Mouse (Mus musculus) cerebellum, adult 2 months (tissue): ENCODE results near the gene Wipf3. TPM values are rescaled to one million over a fixed set of nuclear protein-coding genes. Genes with fewer than 3 reads are reported as not detected.
A peak's percentile ranks its signal among the peaks of the same experiment; 100 is the strongest.

Source experiments
- DNase-seq, 2 experiments: peaks; one replicate each; pipeline ENCODE4 v3.0.0; 2021
- H3K27ac ChIP-seq: fragments of 200-500 bp; 2 replicates; pipeline ENCODE4 v1.5.1; 2012; ENCODE audit warnings: low read length, control low read depth, inconsistent platforms; ENCODE audit not compliant: insufficient read depth
- H3K27me3 ChIP-seq: fragments of 200-500 bp; 2 replicates; pipeline ENCODE4 v1.6.1; 2012; ENCODE audit warnings: inconsistent platforms, mild to moderate bottlenecking, low read length, moderate library complexity; ENCODE audit not compliant: control insufficient read depth, insufficient read depth
- H3K4me1 ChIP-seq: fragments of 200-500 bp; 2 replicates; pipeline ENCODE4 v1.6.1; 2011; ENCODE audit warnings: low read length; ENCODE audit not compliant: control insufficient read depth, insufficient read depth
- H3K4me3 ChIP-seq: fragments of 200-500 bp; replicated peaks from 2 replicates; pipeline ENCODE3; 2011; ENCODE audit warnings: mild to moderate bottlenecking, low read depth, low read length, control low read depth; ENCODE audit not compliant: insufficient read depth
- CTCF ChIP-seq: fragments of 200-500 bp; IDR thresholded peaks from 2 replicates; pipeline ENCODE4 v1.5.1; 2011; ENCODE audit warnings: low read depth, mild to moderate bottlenecking, control low read depth, low read length, moderate library complexity, borderline replicate concordance; ENCODE audit not compliant: insufficient read depth
- POLR2A ChIP-seq: fragments of 200-500 bp; IDR thresholded peaks from 2 replicates; pipeline ENCODE4 v1.6.1; 2011; ENCODE audit warnings: low read length, control low read depth, borderline replicate concordance; ENCODE audit not compliant: insufficient read depth
- WGBS: fragments of 180-500 bp; shearing (Covaris S2); methylation state at CpG from one replicate; pipeline ENCODE4 v1.1.7; 2018; 5-methylcytosine and 5-hydroxymethylcytosine counted together
- polyA plus RNA-seq: library from polyadenylated mRNA; depleted of rRNA; stranded (reverse); fragments of >200 nt; gene quantifications from 2 replicates; pipeline ENCODE4 v1.2.3, GENCODE M21; 2012

Wipf3 gene
- polyA plus RNA-seq, 1 experiment, result 19.7 TPM

DNA sequence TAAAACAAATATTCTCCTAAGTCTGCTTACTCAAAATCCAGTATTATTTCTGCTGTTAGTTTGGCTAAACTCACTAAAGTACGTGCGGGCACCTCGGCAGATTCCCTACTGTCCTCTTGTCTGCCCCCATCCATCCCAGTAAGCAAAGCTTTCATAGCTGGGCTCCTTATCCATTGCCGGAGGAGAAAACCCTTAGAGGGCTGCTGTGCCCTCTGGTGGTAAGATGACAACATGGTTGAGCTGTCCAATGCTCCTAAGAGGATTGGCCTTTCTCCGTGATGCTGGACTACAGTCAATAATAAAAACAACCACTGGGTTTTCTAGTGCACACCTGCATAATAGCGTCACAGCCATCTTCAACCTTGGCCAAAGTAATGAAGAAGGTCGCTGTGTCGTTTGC is 77.6 kb downstream of the Wipf3 start:
- Histone ChIP-seq H3K4me3 (no peak overlapping the region), H3K4me1 (peaks cover 24% of the 10 kb centered on the region), H3K27me3 (no peaks in the 10 kb centered on the region), H3K27ac (no peak overlapping the region)
- WGBS, result 24% methylated on average over 8 of the region's 8 CpGs
- peak; percentile 71 to 75 for DNase-seq
- peak; percentile 77 for TF ChIP-seq CTCF
- no peak for TF ChIP-seq POLR2A

DNA sequence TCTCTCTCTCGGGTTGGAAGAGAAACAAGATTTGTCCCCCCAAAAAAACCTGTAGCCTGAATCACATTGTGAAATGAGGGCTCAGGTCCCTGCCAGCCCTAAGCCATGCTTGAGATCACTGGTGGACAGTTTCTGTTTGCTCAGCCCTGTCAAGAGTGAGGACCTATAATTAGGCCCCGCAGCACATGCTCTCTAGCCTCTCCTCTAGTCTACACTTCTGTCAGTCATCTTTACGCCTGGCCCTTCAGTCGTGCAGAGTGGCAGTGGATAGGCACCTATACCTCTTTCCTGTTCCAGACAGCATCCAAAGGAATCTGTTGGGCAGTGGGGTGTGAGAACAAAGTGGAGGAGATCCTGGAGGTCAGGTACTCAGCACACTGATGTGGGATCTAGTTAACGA is 78.4 kb downstream of the Wipf3 start:
- no peak for DNase-seq
- Histone ChIP-seq H3K4me3 (no peak overlapping the region), H3K4me1 (peaks cover 30% of the 10 kb centered on the region), H3K27ac (peak overlapping the region; percentile 9; the same call in 1 of the 2 replicates), H3K27me3 (no peaks in the 10 kb centered on the region)
- no peak for TF ChIP-seq CTCF
- TF ChIP-seq POLR2A, result no peak
- 63% methylated on average over 5 of the region's 5 CpGs for WGBS

GRCm38 (mm10) chr6:54508256-54508793 is 78.9 kb downstream of the Wipf3 start:
- TF ChIP-seq POLR2A (no peak), CTCF (no peak)
- no peaks in the 10 kb centered on the region for H3K27me3 ChIP-seq
- H3K27ac ChIP-seq, result no peak overlapping the region
- peaks cover 32% of the 10 kb centered on the region for H3K4me1 ChIP-seq
- H3K4me3 ChIP-seq, result no peak overlapping the region
- 55% methylated on average over 6 of the region's 6 CpGs for WGBS
- DNase-seq, result no peak

DNA sequence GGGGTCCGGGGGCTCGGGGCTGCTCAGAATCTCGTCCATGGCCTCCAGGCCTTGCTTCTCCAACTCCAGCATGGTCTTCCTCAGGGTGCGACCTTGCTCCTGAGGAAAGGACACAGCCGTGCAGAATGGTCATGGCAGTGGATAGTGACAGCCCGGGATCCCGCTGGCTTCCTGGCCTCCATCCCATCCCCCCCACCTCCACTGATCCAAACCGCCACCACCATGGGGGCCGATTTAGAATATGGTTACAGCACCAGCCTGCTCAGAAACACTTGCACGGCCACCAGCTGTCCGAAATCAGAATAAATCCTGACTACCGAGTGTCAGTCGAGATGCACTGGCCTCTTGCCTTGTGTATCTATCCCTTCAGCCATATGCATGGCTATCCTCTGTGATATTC is 79.9 kb downstream of the Wipf3 start:
- Histone ChIP-seq H3K27ac (peak overlapping the region; percentile 38), H3K27me3 (no peaks in the 10 kb centered on the region), H3K4me3 (no peak overlapping the region), H3K4me1 (peaks cover 32% of the 10 kb centered on the region)
- 25% methylated on average over 13 of the region's 13 CpGs for WGBS
- TF ChIP-seq POLR2A, result no peak
- no peak for TF ChIP-seq CTCF
- DNase-seq, result peak; percentile 42 to 53

- TF ChIP-seq CTCF (no peak), POLR2A (no peak)
- DNase-seq, result peak; percentile 47 to 64
- 9% methylated on average over 2 of the region's 2 CpGs for WGBS
- Histone ChIP-seq H3K4me1 (peaks cover 31% of the 10 kb centered on the region), H3K27me3 (no peaks in the 10 kb centered on the region), H3K4me3 (no peak overlapping the region), H3K27ac (peak overlapping the region; percentile 26)
Measured at GRCm38 (mm10) chr6:54512256-54512655, 82.9 kb downstream of the Wipf3 start.

- 94% methylated on average over 2 of the region's 2 CpGs for WGBS
- no peak for DNase-seq
- Histone ChIP-seq H3K4me3 (no peak overlapping the region), H3K27ac (no peak overlapping the region), H3K4me1 (peaks cover 26% of the 10 kb centered on the region), H3K27me3 (no peaks in the 10 kb centered on the region)
- TF ChIP-seq CTCF (no peak), POLR2A (no peak)
Measured at GRCm38 (mm10) chr6:54516512-54517134, 87.2 kb downstream of the Wipf3 start.

DNA sequence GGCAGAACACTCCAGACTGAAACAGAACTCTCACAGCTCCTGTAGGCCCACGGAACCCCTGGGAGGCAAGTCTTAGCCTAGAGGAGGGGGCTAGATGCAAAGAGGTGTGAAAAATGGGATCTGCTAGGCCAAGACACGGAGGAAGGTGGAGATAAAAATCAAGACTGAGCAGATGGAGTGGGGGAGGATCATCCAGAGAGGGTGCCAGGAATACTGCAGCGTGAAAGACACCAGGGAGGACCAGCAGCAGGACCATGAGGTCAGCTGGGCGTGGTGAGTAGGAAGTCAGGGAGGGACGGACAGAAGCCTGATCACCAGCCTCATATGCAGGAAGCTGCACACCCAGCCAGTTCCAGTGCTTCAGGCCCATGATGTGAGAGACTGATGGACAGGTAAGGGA is 89.4 kb downstream of the Wipf3 start:
- peak overlapping the region; percentile 65 for H3K27ac ChIP-seq
- no peaks in the 10 kb centered on the region for H3K27me3 ChIP-seq
- whole genome bisulfite sequencing, result 17% methylated on average over 5 of the region's 5 CpGs
- peak overlapping the region; percentile 33 for H3K4me3 ChIP-seq
- H3K4me1 ChIP-seq, result peaks cover 15% of the 10 kb centered on the region
- DNase-seq, result peak; percentile 77 to 87
- TF ChIP-seq CTCF, result no peak
- peak; percentile 69; the same call in 1 of the 2 replicates for TF ChIP-seq POLR2A

- H3K4me1 ChIP-seq, result peaks cover 14% of the 10 kb centered on the region
- no peaks in the 10 kb centered on the region for H3K27me3 ChIP-seq
- DNase-seq, result no peak
- 97% methylated on average over 8 of the region's 8 CpGs for WGBS
- H3K4me3 ChIP-seq, result no peak overlapping the region
- no peak overlapping the region for H3K27ac ChIP-seq
- TF ChIP-seq CTCF (no peak), POLR2A (no peak)
Measured at GRCm38 (mm10) chr6:54528666-54529065, 99.3 kb downstream of the Wipf3 start.

GRCm38 (mm10) chr6:54530182-54530581 is 100.8 kb downstream of the Wipf3 start:
- peak overlapping the region; percentile 25; the same call in 1 of the 2 replicates for H3K27ac ChIP-seq
- no peak for TF ChIP-seq POLR2A
- no peak for TF ChIP-seq CTCF
- WGBS, result 46% methylated on average over 2 of the region's 2 CpGs
- no peak for DNase-seq
- H3K27me3 ChIP-seq, result no peaks in the 10 kb centered on the region
- H3K4me3 ChIP-seq, result no peak overlapping the region
- peaks cover 19% of the 10 kb centered on the region for H3K4me1 ChIP-seq
